Mouse (Mus musculus) CH12.LX (cell line): Measurements from ENCODE around the gene Iqcm. TPM values are rescaled to one million over a fixed set of nuclear protein-coding genes. Genes with fewer than 3 reads are reported as not detected.

Experiments
- DNase-seq: peaks from one replicate; pipeline ENCODE4 v3.0.0-alpha.2; 2013; ENCODE audit errors: extremely low read depth
- H3K27ac ChIP-seq: 2 replicates; pipeline ENCODE4 v1.5.1; 2012; ENCODE audit warnings: low read depth, mild to moderate bottlenecking, control low read depth, moderate library complexity; ENCODE audit not compliant: insufficient read depth
- H3K27me3 ChIP-seq: replicated peaks from 2 replicates; pipeline ENCODE3; 2012; ENCODE audit warnings: inconsistent platforms
- H3K36me3 ChIP-seq, 2 experiments: replicated peaks in 1 of 2; 2 replicates each; pipeline versions ENCODE3 to v1.6.1; 2012; ENCODE audit warnings: inconsistent platforms in 1 of 2, low read length in 1 of 2, mild to moderate bottlenecking in 1 of 2, mixed read lengths in 1 of 2, moderate library complexity in 1 of 2; ENCODE audit not compliant: control insufficient read depth in 1 of 2, insufficient read depth in 1 of 2
- H3K4me1 ChIP-seq, 2 experiments: 2 replicates each; pipeline ENCODE4 v1.6.1; 2012; ENCODE audit warnings: inconsistent platforms in 1 of 2, moderate library complexity in 1 of 2; ENCODE audit not compliant: insufficient read depth in 2 of 2, control insufficient read depth in 1 of 2
- H3K4me2 ChIP-seq: 2 replicates; pipeline ENCODE4 v1.6.1; 2012; ENCODE audit warnings: low read depth, mild to moderate bottlenecking, control low read depth; ENCODE audit not compliant: poor library complexity, insufficient read depth, severe bottlenecking
- H3K4me3 ChIP-seq, 3 experiments: fragments of 150-350 bp in 1 of 3; sonication (generic) in 1 of 3; replicated peaks in 1 of 3; 2 replicates each; pipeline versions ENCODE3 to v1.5.1; 2011 to 2012; ENCODE audit warnings: low read depth in 2 of 3, low read length in 2 of 3, mild to moderate bottlenecking in 2 of 3, moderate library complexity in 2 of 3, control low read depth in 1 of 3, improper control_type of control experiment in 1 of 3, inconsistent platforms in 1 of 3, mixed read lengths in 1 of 3; ENCODE audit not compliant: poor library complexity in 1 of 3
- H3K79me2 ChIP-seq: replicated peaks from 2 replicates; pipeline ENCODE4 v1.6.1; 2012; ENCODE audit warnings: mild to moderate bottlenecking, moderate library complexity; ENCODE audit not compliant: control insufficient read depth, poor library complexity, insufficient read depth, severe bottlenecking; ENCODE audit errors: extremely low read depth
- H3K9ac ChIP-seq: 2 replicates; pipeline ENCODE4 v1.6.1; 2012; ENCODE audit warnings: low read depth, mild to moderate bottlenecking, control low read depth, moderate library complexity; ENCODE audit not compliant: insufficient read depth
- H3K9me3 ChIP-seq: replicated peaks from 2 replicates; pipeline ENCODE3; 2012; ENCODE audit warnings: low read length, inconsistent platforms, mixed read lengths
- BHLHE40 ChIP-seq: IDR thresholded peaks from 2 replicates; pipeline ENCODE4 v1.6.1; 2011; ENCODE audit warnings: mild to moderate bottlenecking, low read depth, low read length, improper control_type of control experiment
- E2F4 ChIP-seq: IDR thresholded peaks from 2 replicates; pipeline ENCODE4 v1.6.1; 2011; ENCODE audit warnings: low read depth, low read length, improper control_type of control experiment; ENCODE audit not compliant: insufficient replicate concordance
- ETS1 ChIP-seq: conservative IDR thresholded peaks from 2 replicates; pipeline ENCODE4 v1.6.1; 2012; ENCODE audit warnings: low read depth, mild to moderate bottlenecking, inconsistent platforms, low read length, improper control_type of control experiment, moderate library complexity
- KAT2A ChIP-seq: IDR thresholded peaks from 2 replicates; pipeline ENCODE4 v1.6.1; 2012; ENCODE audit warnings: low read length, improper control_type of control experiment, inconsistent platforms; ENCODE audit not compliant: insufficient replicate concordance
- MAFK ChIP-seq: IDR thresholded peaks from 2 replicates; pipeline ENCODE4 v1.6.1; 2011; ENCODE audit warnings: low read length, improper control_type of control experiment; ENCODE audit not compliant: insufficient replicate concordance
- MAX ChIP-seq: IDR thresholded peaks from 2 replicates; pipeline ENCODE4 v1.6.1; 2011; ENCODE audit warnings: low read length, improper control_type of control experiment
- MAZ ChIP-seq: IDR thresholded peaks from 2 replicates; pipeline ENCODE4 v1.6.1; 2012; ENCODE audit warnings: low read depth, mild to moderate bottlenecking, inconsistent platforms, low read length, improper control_type of control experiment, moderate library complexity
- MEF2A ChIP-seq: IDR thresholded peaks from 2 replicates; pipeline ENCODE4 v1.6.1; 2014; ENCODE audit warnings: low read depth, mild to moderate bottlenecking, inconsistent platforms, low read length, improper control_type of control experiment, borderline replicate concordance
- SMC3 ChIP-seq: IDR thresholded peaks from 2 replicates; pipeline ENCODE4 v1.6.1; 2011; ENCODE audit warnings: low read depth, low read length, improper control_type of control experiment
- USF1 ChIP-seq: IDR thresholded peaks from 2 replicates; pipeline ENCODE4 v1.6.1; 2014; ENCODE audit warnings: low read depth, mild to moderate bottlenecking, inconsistent platforms, low read length, improper control_type of control experiment
- USF2 ChIP-seq: conservative IDR thresholded peaks from 2 replicates; pipeline ENCODE4 v1.6.1; 2011; ENCODE audit warnings: low read depth, low read length, improper control_type of control experiment
- ZKSCAN1 ChIP-seq: IDR thresholded peaks from 2 replicates; pipeline ENCODE4 v1.6.1; 2012; ENCODE audit warnings: low read depth, inconsistent platforms, low read length, improper control_type of control experiment, borderline replicate concordance
- dilution Hi-C: fragments of 300-500 bp; cut with MboI; formaldehyde crosslinking; loops from 2 replicates; pipeline ENCODE4 v1.14.3; 2020; ENCODE audit warnings: low sequenced_read_pairs; ENCODE audit not compliant: extremely low pct_unique_long_range_greater_than_20kb, extremely low pct_ligation_motif_present
- in situ Hi-C: fragments of 300-500 bp; cut with MboI; formaldehyde crosslinking; loops from 3 replicates; pipeline ENCODE4 v1.14.3; 2019; ENCODE audit warnings: low sequenced_read_pairs, low pct_ligation_motif_present, low pct_unique_long_range_greater_than_20kb, mixed read lengths
- polyA plus RNA-seq: library from polyadenylated mRNA; unstranded; fragments of >175 nt; gene quantifications from 2 replicates; pipeline ENCODE4 v1.2.1, GENCODE M21; 2012; ENCODE audit warnings: low read depth; ENCODE audit not compliant: insufficient read length
- total RNA-seq, 2 experiments: library from RNA; depleted of rRNA; stranded (reverse); fragments of 300-350 nt in 1 of 2; fragments of >200 nt in 1 of 2; gene quantifications; 2 replicates each; pipeline ENCODE4 v1.2.3; 2012 to 2014

The Iqcm gene
- total and polyA plus RNA-seq, 3 experiments: not detected

DNA sequence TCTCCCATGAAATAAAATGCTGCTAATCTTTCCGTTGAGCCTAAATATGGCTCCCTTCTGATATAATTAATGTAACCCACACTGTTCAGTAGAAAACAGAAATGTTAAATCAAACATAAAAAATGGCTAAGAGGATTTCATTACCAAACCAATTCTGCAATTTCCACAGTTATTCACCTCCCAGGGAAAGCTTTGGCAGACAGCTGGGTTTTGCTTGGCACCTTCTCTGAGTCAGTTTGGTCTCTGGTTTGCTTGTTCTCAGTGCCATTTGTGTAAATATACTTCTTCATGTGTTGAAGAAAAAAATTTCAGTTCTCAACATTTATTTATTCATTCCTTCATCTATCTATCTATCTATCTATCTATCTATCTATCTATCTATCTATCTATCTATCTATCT is 28.3 kb downstream of the Iqcm start:
- Histone ChIP-seq H3K27me3 (peaks cover 38% of the 10 kb centered on the region), H3K4me2 (no peak overlapping the region), H3K79me2 (no peaks in the 10 kb centered on the region), H3K36me3 (no peaks in the 10 kb centered on the region), H3K9ac (no peak overlapping the region), H3K4me1 (no peaks in the 10 kb centered on the region), H3K27ac (no peak overlapping the region), H3K4me3 (no peak overlapping the region), H3K9me3 (no peaks in the 10 kb centered on the region)
- DNase-seq: no peak
- in situ Hi-C loops: no loop called here
- no peak for TF ChIP-seq MAZ
- dilution Hi-C loops: no loop called here

- Histone ChIP-seq H3K4me2 (no peak overlapping the region), H3K9me3 (no peaks in the 10 kb centered on the region), H3K79me2 (no peaks in the 10 kb centered on the region), H3K4me3 (no peak overlapping the region), H3K9ac (no peak overlapping the region), H3K27me3 (peaks cover 24% of the 10 kb centered on the region), H3K27ac (no peak overlapping the region), H3K4me1 (no peaks in the 10 kb centered on the region), H3K36me3 (no peaks in the 10 kb centered on the region)
- dilution Hi-C loops: no loop called here
- no peak for DNase-seq
- TF ChIP-seq MAZ (no peak), MEF2A (no peak), KAT2A (no peak), MAX (no peak), E2F4 (no peak), MAFK (no peak), SMC3 (no peak), ZKSCAN1 (no peak), USF1 (no peak), USF2 (no peak)
- in situ Hi-C loops: no loop called here
Observed at GRCm38 (mm10) chr8:75489035-75489678, 40.7 kb downstream of the Iqcm start.

GRCm38 (mm10) chr8:75509299-75509698 is 60.8 kb downstream of the Iqcm start:
- Histone ChIP-seq H3K4me2 (no peak overlapping the region), H3K36me3 (no peaks in the 10 kb centered on the region), H3K4me3 (no peak overlapping the region), H3K9me3 (no peaks in the 10 kb centered on the region), H3K4me1 (no peaks in the 10 kb centered on the region), H3K79me2 (no peaks in the 10 kb centered on the region), H3K9ac (no peak overlapping the region), H3K27ac (no peak overlapping the region), H3K27me3 (peaks cover 24% of the 10 kb centered on the region)
- TF ChIP-seq BHLHE40: no peak
- TF ChIP-seq ETS1: no peak
- TF ChIP-seq MEF2A: no peak
- no peak for DNase-seq
- dilution Hi-C loops (no loop called here), in situ Hi-C loops (no loop called here)
